Mouse (Mus musculus) cerebellum, postnatal 25 days (tissue): ENCODE measurements around the gene Henmt1.
A peak's percentile ranks its signal among the peaks of the same experiment; 100 is the strongest.

Experiments used
- DNase-seq, 2 experiments: peaks; one replicate each; pipeline ENCODE4 v3.0.0; 2021; ENCODE audit warnings: mixed read lengths in 2 of 2

Gene Henmt1

GRCm38 (mm10) chr3:108939573-108939972, at the start of gene Henmt1:
Gene Henmt1 (plus strand): TSS chr3:108939873.
- DNase-seq: no peak

GRCm38 (mm10) chr3:108889908-108890307, 49.8 kb upstream of the Henmt1 start, which contains the start of gene Fndc7:
Gene Fndc7 (minus strand): TSS chr3:108890008.
- DNase-seq: no peak

DNA sequence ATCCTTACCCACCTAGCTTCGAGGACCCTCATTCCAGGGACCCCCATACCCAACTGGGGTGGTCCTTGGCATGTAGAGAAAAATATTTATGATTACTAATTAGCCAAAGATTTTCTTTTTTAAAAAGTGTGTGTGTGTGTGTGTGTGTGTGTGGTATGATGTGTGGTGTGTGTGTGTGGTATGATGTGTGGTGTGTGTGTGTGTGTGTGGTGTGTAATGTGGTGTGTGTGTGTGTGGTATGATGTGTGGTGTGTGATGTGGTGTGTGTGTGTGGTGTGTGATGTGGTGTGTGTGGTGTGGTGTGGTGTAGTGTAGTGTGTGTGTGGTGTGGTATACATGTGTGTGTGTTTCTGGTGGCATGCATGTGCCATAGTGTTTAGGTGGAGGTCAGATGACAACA, 47.6 kb upstream of the Henmt1 start:
- no peak for DNase-seq

GRCm38 (mm10) chr3:108892914-108893313, 46.8 kb upstream of the Henmt1 start:
- DNase-seq: no peak

GRCm38 (mm10) chr3:108898640-108899039, 41.0 kb upstream of the Henmt1 start:
- DNase-seq: no peak

DNA sequence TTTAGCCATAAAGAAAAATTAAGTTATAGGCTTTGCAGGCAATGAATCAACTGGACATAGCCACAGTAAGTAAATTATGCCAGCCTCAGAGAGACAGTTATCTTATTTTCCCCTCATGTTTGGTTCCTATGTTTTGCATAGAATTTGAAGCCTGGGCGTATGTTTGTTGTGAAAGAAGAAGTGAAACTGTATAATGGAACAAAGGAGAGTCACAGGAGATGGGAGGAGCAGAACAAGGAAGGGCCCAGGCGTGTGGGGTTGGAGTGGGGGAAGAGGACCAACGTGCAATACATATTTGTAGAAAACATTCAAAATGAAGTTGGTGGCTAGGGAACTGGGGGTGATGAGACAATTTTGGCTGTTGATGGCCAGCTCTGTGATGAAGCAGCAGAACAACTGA, 39.5 kb upstream of the Henmt1 start:
- DNase-seq: no peak

GRCm38 (mm10) chr3:108900681-108901080, 39.0 kb upstream of the Henmt1 start:
- DNase-seq: no peak

DNA sequence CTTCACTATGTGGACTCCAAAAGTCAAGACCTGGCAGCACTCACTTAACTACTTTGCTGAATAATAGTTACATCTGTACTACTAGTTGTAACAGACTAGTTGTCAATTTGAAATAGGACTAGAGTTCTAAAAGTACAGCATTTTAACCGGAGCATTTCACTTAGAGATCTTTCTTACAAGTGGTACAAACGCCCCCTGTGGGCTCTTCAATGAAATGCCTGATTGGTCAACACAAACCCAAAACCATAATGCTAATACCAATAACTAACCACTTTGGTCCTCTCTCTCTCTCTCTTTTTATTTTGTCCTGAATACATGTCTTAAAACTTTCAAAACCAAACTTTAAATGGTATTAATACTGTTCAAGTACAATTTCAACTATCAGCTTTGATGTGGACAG, 37.6 kb upstream of the Henmt1 start:
- DNase-seq: no peak

DNA sequence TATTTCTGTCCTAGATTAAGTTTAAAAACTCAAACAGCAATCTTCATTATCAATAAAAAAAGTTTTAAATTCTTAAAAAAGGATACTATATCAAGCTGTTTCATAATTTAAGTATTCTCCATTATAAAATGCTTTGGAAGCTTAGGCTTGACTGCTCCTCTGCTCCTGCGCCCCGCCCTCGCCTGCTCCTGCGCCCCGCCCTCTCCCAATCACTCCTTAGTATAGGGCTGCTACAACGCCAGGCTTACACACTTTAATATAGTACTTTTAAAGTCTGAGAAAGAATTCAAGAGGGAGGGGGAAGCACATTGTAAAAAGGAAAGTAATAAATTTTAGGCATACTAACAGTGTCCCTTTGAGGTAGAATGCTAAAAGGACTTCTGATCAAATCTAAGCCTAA, 36.7 kb upstream of the Henmt1 start:
- no peak for DNase-seq

- peak; percentile 87 to 89 for DNase-seq
Measured at GRCm38 (mm10) chr3:108910303-108911080, 29.2 kb upstream of the Henmt1 start.

- DNase-seq: no peak
Measured at GRCm38 (mm10) chr3:108911081-108911547, 28.6 kb upstream of the Henmt1 start.

- DNase-seq: peak; percentile 95 to 97
Measured at GRCm38 (mm10) chr3:108911548-108912413, 27.9 kb upstream of the Henmt1 start, which contains the start of gene Prpf38b. Gene Prpf38b (minus strand): TSS chr3:108911727.

DNA sequence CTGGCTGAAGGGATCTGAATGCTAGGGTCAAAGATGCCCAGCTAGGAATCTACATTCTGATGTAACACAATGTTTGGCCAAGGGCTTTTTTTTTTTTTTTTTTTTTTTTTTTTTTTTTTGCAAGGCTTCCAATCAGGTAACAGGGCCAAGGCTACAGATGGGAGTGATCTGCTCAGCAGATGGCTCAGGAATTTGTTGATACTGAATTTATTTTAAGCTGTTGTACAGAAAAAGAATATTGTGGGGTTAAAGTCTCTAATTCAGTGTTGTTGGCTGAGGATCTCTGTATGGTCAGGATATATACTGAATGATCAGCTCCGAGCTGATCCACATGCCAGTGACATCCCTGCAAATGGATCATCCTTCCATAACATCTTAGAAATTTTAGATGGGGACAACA, 23.7 kb upstream of the Henmt1 start:
- peak; percentile 70 to 76 for DNase-seq

GRCm38 (mm10) chr3:108916857-108917256, 22.8 kb upstream of the Henmt1 start:
- DNase-seq: no peak

DNA sequence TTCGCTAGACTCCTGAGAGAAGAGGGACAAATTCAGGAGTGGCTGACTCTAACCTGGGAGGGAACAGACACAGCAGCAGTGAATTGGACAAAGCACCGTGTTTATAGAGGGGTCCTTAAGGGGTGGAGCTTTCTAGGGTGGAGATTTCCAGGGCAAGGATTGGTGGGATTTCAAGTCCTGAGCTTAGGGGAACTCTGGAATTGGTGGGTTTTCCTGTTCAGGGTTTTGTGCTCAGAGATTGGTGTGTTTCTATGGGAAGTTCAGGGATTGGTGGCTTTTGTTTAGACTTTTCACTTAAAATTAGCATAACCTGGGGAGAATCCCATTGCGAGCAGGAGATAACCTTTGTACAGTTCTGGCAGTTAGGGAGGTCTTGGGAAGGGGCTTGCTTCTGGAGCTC, 21.7 kb upstream of the Henmt1 start:
- DNase-seq: no peak

GRCm38 (mm10) chr3:108918852-108919251, 20.8 kb upstream of the Henmt1 start:
- DNase-seq: no peak

GRCm38 (mm10) chr3:108920442-108921070, 19.1 kb upstream of the Henmt1 start:
- DNase-seq: no peak

- no peak for DNase-seq
Measured at GRCm38 (mm10) chr3:108921822-108922221, 17.9 kb upstream of the Henmt1 start.

GRCm38 (mm10) chr3:108925677-108926076, 14.0 kb upstream of the Henmt1 start:
- DNase-seq: no peak

DNA sequence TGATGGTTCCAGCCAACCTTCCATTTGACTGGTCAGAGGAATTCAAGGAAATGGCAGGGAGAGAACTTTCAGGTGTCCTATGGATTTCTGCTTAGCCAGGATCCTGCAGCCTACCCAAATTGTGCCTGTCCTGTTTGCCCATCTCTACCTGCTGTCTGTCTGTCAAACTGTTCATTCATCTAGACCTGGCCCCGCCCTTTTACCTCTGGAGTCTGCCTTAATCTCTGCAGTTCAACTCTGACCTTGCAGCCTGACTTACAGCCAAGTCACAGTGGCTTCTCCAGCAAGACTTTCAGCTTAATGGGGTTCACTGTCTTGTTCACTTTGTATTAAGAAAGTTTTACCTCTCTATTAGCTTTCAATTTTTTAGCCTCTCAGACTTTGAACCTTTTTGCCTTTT, 13.4 kb upstream of the Henmt1 start:
- no peak for DNase-seq

DNA sequence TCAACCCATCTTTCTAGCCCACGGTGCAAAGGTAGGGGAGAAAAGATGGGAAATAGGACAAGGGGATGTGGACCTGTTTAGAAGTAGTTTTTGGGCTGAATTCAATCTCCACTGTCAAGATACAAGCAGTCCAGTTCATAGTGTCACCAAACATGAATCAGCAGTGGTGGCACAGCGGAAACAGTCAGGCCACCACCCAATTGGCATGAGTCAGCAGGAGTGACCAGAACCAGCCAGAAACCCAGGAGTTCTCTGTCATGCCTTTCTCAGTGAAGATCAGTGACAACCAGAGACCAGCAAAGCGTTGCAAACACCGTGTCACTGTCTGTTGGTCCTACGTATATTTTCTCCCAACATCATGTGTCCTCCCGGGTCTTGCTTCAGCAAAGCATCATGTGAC, 6.1 kb upstream of the Henmt1 start:
- no peak for DNase-seq

DNA sequence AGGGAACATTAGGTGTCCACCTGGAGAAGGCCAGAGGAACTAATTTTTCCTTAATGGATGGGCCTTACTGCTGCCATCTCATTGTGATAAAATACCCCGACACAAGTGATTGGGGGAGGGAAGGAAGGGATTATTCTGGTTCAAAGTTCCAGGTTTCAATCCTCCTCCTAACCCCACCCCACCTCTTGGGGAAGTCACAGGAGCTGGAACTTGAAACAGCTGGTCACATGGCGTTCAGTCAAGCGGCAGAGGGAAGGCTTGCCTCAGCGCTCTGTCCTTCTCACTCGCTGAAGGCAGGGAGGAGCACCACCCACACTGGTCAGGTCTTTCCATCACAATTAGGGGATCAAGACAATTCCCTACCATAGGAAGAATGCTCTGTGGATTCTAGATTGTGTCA, 982 bp upstream of the Henmt1 start:
- DNase-seq: no peak

DNA sequence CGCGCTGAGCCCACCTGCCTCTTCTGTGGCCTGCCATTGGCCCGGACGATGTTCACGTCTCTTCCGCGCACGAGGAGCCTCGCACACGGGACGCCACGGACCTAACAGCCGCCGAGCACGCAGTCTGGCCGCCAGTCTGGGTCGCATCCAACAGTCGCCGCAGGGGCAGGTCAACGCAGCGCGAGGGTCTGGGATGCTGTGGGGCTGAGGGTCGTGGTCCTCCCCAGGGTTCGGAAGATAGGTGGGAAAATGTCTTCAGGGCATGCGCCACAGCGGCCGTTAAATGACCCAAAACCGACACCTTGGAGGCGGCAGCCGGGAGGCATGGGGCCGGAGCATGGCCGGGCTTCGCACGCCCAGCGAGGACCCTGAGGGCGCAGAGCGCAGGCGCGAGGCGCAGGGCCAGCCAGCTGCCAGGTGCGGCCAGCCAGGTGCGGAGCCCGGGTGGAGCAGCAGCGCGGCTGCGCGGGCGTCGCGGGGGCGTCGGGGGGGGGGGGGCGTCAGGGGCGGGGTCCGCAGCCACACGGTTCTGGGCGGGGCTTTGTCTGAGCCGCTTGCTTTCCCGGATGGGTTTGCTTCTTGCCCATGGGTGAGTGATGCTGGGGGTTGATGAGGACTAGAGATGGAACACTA, 444 bp downstream of the Henmt1 start, which contains the start of gene Gm9857:
Gene Gm9857, minus strand, starts transcription at position 445 of the 633 bp plus-strand sequence.
- peak; percentile 28 to 52 for DNase-seq
